Mouse (Mus musculus): ENCODE results near the gene Hmgcl. TPM values are rescaled to one million over a fixed set of nuclear protein-coding genes. Genes with fewer than 3 reads are reported as not detected.

The Hmgcl gene
- polyA plus RNA-seq, 1 experiment from 2014 or later = 55.9 TPM

DNA sequence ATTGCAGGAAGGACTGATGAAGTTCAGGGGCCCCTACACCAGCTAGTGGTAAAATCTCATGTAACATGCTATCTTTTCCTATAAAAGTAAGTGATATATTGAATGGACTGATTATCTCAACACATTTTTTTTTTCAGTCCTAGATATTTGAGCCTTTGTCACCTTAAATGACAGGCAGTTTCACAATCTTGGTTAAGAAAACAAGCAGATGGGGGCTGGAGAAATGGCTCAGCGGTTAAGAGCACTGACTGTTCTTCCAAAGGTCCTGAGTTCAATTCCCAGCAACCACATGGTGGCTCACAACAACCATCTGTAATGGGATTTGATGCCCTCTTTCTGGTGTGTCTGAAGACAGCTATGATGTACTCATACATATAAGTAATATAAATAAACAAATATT, 24.1 kb upstream of the Hmgcl start:
- Histone ChIP-seq H3K27me3 (ENCODE audit: control insufficient read depth, insufficient read depth, low read length) (no peaks in the 10 kb centered on the region), H3K4me1 (replicated peaks; ENCODE audit: control insufficient read depth, insufficient read depth, low read length) (peaks cover 7% of the 10 kb centered on the region; the same call in 1 of the 2 replicates), H3K4me2 (ENCODE audit: low read depth, low read length, severe bottlenecking) (peak overlapping the region; percentile 95; the same call in 1 of the 2 replicates), H3K4me3 (ENCODE audit: low read depth, low read length) (no peak overlapping the region; the same call in 1 of the 2 replicates), H3K27ac (ENCODE audit: low read depth, low read length) (no peak overlapping the region), H3K36me3 (ENCODE audit: control insufficient read depth, insufficient read depth, low read length) (no peaks in the 10 kb centered on the region), H3K9me3 (ENCODE audit: control insufficient read depth, low read length) (no peaks in the 10 kb centered on the region), H3K9ac (ENCODE audit: low read length) (no peak overlapping the region)
- no peak for DNase-seq (ENCODE audit: low spot score)
- 88% methylated on average over 1 of the region's 1 CpGs for WGBS
- ATAC-seq (replicated peaks; ENCODE audit: low FRiP score) = no peak

DNA sequence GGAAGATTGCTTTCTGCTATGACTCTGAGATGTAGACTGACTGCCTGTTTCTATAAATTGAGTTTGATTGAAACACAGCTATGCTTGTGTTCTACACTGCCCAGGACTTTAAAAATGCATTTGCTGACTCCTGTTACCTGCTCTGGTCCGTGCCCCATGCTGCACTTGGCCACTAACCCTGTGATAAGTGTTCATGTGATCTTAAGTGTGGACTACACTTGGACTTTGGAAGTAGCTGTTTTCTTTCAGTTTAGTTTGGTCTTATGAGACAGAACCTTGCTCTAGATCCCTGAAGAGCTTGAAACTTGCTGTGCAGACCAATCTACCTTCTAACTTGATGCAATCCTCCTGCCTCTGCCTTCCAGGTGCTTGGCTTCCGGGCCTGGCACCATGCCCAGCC, 21.8 kb upstream of the Hmgcl start:
- Histone ChIP-seq H3K9me3 (ENCODE audit: control insufficient read depth, low read length) (no peaks in the 10 kb centered on the region), H3K36me3 (ENCODE audit: control insufficient read depth, insufficient read depth, low read length) (no peaks in the 10 kb centered on the region), H3K27ac (ENCODE audit: low read depth, low read length) (no peak overlapping the region), H3K4me3 (ENCODE audit: low read depth, low read length) (no peak overlapping the region), H3K4me2 (ENCODE audit: low read depth, low read length, severe bottlenecking) (no peak overlapping the region), H3K27me3 (ENCODE audit: control insufficient read depth, insufficient read depth, low read length) (no peaks in the 10 kb centered on the region), H3K9ac (ENCODE audit: low read length) (no peak overlapping the region), H3K4me1 (replicated peaks; ENCODE audit: control insufficient read depth, insufficient read depth, low read length) (peaks cover 7% of the 10 kb centered on the region; the same call in 1 of the 2 replicates)
- ATAC-seq (replicated peaks; ENCODE audit: low FRiP score) = no peak
- DNase-seq (ENCODE audit: low spot score) = no peak
- WGBS = 91% methylated on average over 2 of the region's 2 CpGs

DNA sequence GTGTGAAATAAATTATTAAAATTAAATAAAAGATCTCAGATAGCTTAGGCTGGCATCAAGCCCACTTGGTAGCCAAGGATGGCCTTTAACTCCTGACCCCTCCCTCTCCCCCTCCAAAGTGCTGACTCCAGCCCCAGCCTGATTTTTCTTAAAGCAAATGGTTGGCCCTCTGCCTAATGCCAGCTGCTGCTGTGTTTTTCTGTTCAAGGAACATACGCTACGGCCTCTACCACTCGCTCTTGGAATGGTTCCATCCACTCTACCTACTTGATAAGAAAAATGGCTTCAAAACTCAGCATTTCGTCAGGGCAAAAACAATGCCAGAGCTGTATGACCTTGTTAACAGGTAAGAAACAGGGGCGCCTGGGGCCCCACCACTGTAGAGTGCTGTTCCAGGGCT, 20.9 kb upstream of the Hmgcl start:
- H3K4me2 ChIP-seq (ENCODE audit: low read depth, low read length, severe bottlenecking) = no peak overlapping the region
- DNase-seq (ENCODE audit: low spot score) = no peak
- peaks cover 7% of the 10 kb centered on the region; the same call in 1 of the 2 replicates for H3K4me1 ChIP-seq (replicated peaks; ENCODE audit: control insufficient read depth, insufficient read depth, low read length)
- H3K36me3 ChIP-seq (ENCODE audit: control insufficient read depth, insufficient read depth, low read length) = no peaks in the 10 kb centered on the region
- 91% methylated on average over 5 of the region's 5 CpGs for WGBS
- no peak overlapping the region for H3K9ac ChIP-seq (ENCODE audit: low read length)
- H3K4me3 ChIP-seq (ENCODE audit: low read depth, low read length) = no peak overlapping the region
- H3K27ac ChIP-seq (ENCODE audit: low read depth, low read length) = no peak overlapping the region
- H3K9me3 ChIP-seq (ENCODE audit: control insufficient read depth, low read length) = no peaks in the 10 kb centered on the region
- no peak for ATAC-seq (replicated peaks; ENCODE audit: low FRiP score)
- H3K27me3 ChIP-seq (ENCODE audit: control insufficient read depth, insufficient read depth, low read length) = no peaks in the 10 kb centered on the region

DNA sequence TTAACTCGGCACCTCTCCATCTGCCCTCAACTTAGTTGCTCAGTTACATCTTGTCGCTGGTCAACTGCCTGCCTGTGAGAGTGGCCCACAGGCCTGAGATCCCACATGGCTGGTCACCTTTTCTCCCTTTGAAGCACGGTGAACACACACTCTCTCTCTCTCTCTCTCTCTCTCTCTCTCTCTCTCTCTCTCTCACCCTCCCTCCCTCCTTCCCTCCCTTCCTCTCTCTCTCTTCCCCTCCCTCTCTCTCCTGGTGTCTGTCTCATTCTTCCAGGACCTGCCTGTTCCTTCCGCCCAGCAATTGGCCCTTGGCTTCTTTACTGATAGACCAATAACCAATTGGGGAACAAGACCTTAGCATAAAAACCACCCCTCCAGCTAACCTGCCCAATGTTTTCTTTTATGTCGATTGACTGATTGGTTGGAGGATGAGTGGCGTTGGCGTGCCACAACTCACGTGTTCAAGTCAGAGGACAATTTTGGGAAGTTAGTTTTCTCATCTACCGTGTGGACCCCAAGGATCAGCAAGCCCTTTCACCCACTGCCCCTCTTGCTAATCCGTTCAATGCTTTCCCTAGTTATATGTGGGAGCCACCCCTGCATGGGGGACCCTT, 19.9 kb upstream of the Hmgcl start:
- Histone ChIP-seq H3K36me3 (ENCODE audit: control insufficient read depth, insufficient read depth, low read length) (no peaks in the 10 kb centered on the region), H3K4me1 (replicated peaks; ENCODE audit: control insufficient read depth, insufficient read depth, low read length) (peaks cover 5% of the 10 kb centered on the region; the same call in 1 of the 2 replicates)
- WGBS = 91% methylated on average over 10 of the region's 10 CpGs

DNA sequence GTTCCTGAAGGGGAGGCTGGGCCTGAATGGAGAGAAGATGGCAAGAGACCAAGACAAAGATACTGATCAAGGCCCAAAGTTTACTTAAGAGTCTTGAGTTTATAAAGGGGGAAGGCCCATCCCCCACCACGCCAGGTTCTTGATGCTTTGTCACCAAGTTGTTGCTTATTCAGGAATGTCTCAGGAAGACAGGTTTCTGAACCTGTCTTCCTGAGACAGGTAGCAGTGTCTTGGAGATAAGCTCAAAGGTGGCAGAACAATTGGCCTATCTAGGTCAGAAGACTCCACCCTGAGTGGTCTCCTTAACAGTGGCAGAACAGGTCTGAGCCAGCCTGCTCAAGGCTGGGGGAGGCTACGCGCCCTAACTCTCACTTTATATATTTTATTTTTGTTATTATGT, 19.4 kb upstream of the Hmgcl start:
- Histone ChIP-seq H3K36me3 (ENCODE audit: control insufficient read depth, insufficient read depth, low read length) (no peaks in the 10 kb centered on the region), H3K27ac (ENCODE audit: low read depth, low read length) (no peak overlapping the region), H3K27me3 (ENCODE audit: control insufficient read depth, insufficient read depth, low read length) (no peaks in the 10 kb centered on the region), H3K9ac (ENCODE audit: low read length) (no peak overlapping the region), H3K9me3 (ENCODE audit: control insufficient read depth, low read length) (no peaks in the 10 kb centered on the region), H3K4me3 (ENCODE audit: low read depth, low read length) (no peak overlapping the region), H3K4me1 (replicated peaks; ENCODE audit: control insufficient read depth, insufficient read depth, low read length) (peaks cover under 1% of the 10 kb centered on the region; the same call in 1 of the 2 replicates), H3K4me2 (ENCODE audit: low read depth, low read length, severe bottlenecking) (no peak overlapping the region)
- DNase-seq (ENCODE audit: low spot score) (no peak), ATAC-seq (replicated peaks; ENCODE audit: low FRiP score) (no peak)
- 86% methylated on average over 3 of the region's 3 CpGs for WGBS

More for the DNA sequence above, 19.9 kb upstream of the Hmgcl start:
- Histone ChIP-seq H3K27me3 (ENCODE audit: control insufficient read depth, insufficient read depth, low read length) (no peaks in the 10 kb centered on the region), H3K4me3 (ENCODE audit: low read depth, low read length) (no peak overlapping the region), H3K9me3 (ENCODE audit: control insufficient read depth, low read length) (no peaks in the 10 kb centered on the region), H3K27ac (ENCODE audit: low read depth, low read length) (no peak overlapping the region), H3K4me2 (ENCODE audit: low read depth, low read length, severe bottlenecking) (no peak overlapping the region), H3K9ac (ENCODE audit: low read length) (no peak overlapping the region)
- DNase-seq (ENCODE audit: low spot score) (no peak), ATAC-seq (replicated peaks; ENCODE audit: low FRiP score) (no peak)

DNA sequence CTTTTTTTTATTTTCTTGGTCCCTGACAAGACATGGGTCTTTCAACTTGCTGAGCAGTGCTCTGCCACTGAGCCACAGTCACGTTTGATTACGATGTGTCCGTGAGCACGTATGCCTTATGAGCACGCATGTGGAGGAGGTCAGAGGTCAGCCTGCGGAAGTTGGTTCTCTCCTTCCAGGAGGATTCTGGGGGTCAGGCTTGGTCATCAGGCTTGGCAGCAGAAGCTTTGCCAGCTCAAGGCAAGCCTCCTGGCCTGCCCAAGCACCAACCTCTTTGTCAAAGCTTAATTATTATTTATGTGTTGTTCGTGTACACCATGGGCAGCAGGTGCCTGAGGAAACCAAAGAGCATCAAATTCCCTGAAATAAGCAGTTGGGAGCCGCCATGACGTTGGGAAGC, 17.9 kb upstream of the Hmgcl start:
- ATAC-seq (replicated peaks; ENCODE audit: low FRiP score) = no peak
- H3K36me3 ChIP-seq (ENCODE audit: control insufficient read depth, insufficient read depth, low read length) = no peaks in the 10 kb centered on the region
- H3K9ac ChIP-seq (ENCODE audit: low read length) = no peak overlapping the region
- no peak for DNase-seq (ENCODE audit: low spot score)
- no peak overlapping the region for H3K27ac ChIP-seq (ENCODE audit: low read depth, low read length)
- 90% methylated on average over 9 of the region's 9 CpGs for WGBS
- H3K27me3 ChIP-seq (ENCODE audit: control insufficient read depth, insufficient read depth, low read length) = no peaks in the 10 kb centered on the region
- no peaks in the 10 kb centered on the region for H3K9me3 ChIP-seq (ENCODE audit: control insufficient read depth, low read length)
- H3K4me2 ChIP-seq (ENCODE audit: low read depth, low read length, severe bottlenecking) = no peak overlapping the region
- H3K4me3 ChIP-seq (ENCODE audit: low read depth, low read length) = no peak overlapping the region
- no peaks in the 10 kb centered on the region for H3K4me1 ChIP-seq (replicated peaks; ENCODE audit: control insufficient read depth, insufficient read depth, low read length)

DNA sequence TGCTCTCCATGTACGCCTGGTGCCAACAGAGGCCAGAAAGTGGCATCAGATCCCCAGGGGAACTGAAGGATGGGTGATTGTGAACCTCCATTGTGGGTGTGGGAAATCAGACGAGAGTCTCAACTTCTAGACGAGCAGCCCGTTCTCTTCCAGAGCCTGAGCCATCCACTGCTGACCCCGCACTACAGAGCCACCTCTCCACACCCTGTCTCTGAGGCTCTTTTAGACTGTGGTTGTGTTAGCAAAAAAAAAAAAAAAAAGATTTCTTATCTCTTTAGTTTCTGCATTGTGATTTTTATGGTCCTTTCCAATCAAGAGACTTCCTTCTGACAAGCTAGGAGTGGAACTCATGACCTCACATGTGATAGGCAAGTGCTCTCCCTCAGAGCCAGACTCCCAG, 16.8 kb upstream of the Hmgcl start:
- ATAC-seq (replicated peaks; ENCODE audit: low FRiP score) (no peak), DNase-seq (ENCODE audit: low spot score) (no peak)
- Histone ChIP-seq H3K4me1 (replicated peaks; ENCODE audit: control insufficient read depth, insufficient read depth, low read length) (no peaks in the 10 kb centered on the region), H3K4me3 (ENCODE audit: low read depth, low read length) (no peak overlapping the region), H3K9me3 (ENCODE audit: control insufficient read depth, low read length) (no peaks in the 10 kb centered on the region), H3K27me3 (ENCODE audit: control insufficient read depth, insufficient read depth, low read length) (no peaks in the 10 kb centered on the region), H3K4me2 (ENCODE audit: low read depth, low read length, severe bottlenecking) (no peak overlapping the region), H3K36me3 (ENCODE audit: control insufficient read depth, insufficient read depth, low read length) (no peaks in the 10 kb centered on the region), H3K9ac (ENCODE audit: low read length) (no peak overlapping the region), H3K27ac (ENCODE audit: low read depth, low read length) (no peak overlapping the region)
- whole genome bisulfite sequencing = 95% methylated on average over 5 of the region's 5 CpGs

DNA sequence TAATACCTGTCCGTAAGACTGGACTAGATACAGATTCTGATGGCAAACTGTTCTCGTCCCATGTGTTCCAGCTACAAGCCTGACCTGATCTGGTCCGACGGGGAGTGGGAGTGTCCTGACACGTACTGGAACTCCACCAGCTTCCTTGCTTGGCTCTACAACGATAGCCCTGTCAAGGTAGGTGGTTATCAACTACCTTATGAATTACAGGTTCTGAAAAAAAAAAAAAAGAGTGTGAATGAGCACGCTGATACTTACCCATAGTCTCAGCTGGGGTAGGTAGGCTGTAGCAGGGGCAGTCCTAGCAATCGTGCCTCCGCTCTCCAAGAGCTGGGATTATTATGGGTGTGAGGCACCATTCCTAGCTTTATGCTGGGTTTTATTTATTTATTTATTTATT, 16.4 kb upstream of the Hmgcl start:
- Histone ChIP-seq H3K36me3 (ENCODE audit: control insufficient read depth, insufficient read depth, low read length) (no peaks in the 10 kb centered on the region), H3K27ac (ENCODE audit: low read depth, low read length) (no peak overlapping the region), H3K27me3 (ENCODE audit: control insufficient read depth, insufficient read depth, low read length) (no peaks in the 10 kb centered on the region), H3K4me1 (replicated peaks; ENCODE audit: control insufficient read depth, insufficient read depth, low read length) (no peaks in the 10 kb centered on the region), H3K9me3 (ENCODE audit: control insufficient read depth, low read length) (no peaks in the 10 kb centered on the region), H3K9ac (ENCODE audit: low read length) (no peak overlapping the region), H3K4me2 (ENCODE audit: low read depth, low read length, severe bottlenecking) (no peak overlapping the region), H3K4me3 (ENCODE audit: low read depth, low read length) (no peak overlapping the region)
- WGBS = 94% methylated on average over 9 of the region's 9 CpGs
- DNase-seq (ENCODE audit: low spot score) (no peak), ATAC-seq (replicated peaks; ENCODE audit: low FRiP score) (no peak)

DNA sequence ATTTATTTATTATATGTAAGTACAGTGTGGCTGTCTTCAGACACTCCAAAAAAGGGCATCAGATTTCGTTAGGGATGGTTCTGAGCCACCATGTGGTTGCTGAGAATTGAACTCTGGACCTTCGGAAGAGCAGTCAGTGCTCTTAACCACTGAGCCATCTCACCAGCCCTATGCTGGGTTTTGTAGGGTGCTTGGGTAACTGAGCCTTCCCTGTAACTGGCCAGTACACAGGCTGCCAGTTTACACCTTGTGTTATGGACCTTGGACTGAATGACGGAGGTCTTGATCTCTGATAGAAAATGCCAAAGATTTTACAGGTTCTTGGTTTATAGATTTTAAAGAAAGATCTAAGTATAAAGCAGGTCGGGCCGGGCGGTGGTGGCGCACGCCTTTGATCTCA, 16.0 kb upstream of the Hmgcl start:
- H3K4me2 ChIP-seq (ENCODE audit: low read depth, low read length, severe bottlenecking) = no peak overlapping the region
- 94% methylated on average over 8 of the region's 8 CpGs for WGBS
- no peak for DNase-seq (ENCODE audit: low spot score)
- H3K36me3 ChIP-seq (ENCODE audit: control insufficient read depth, insufficient read depth, low read length) = no peaks in the 10 kb centered on the region
- no peak overlapping the region for H3K4me3 ChIP-seq (ENCODE audit: low read depth, low read length)
- H3K9me3 ChIP-seq (ENCODE audit: control insufficient read depth, low read length) = no peaks in the 10 kb centered on the region
- H3K27ac ChIP-seq (ENCODE audit: low read depth, low read length) = no peak overlapping the region
- no peak overlapping the region for H3K9ac ChIP-seq (ENCODE audit: low read length)
- H3K27me3 ChIP-seq (ENCODE audit: control insufficient read depth, insufficient read depth, low read length) = no peaks in the 10 kb centered on the region
- no peak for ATAC-seq (replicated peaks; ENCODE audit: low FRiP score)
- no peaks in the 10 kb centered on the region for H3K4me1 ChIP-seq (replicated peaks; ENCODE audit: control insufficient read depth, insufficient read depth, low read length)

All from forebrain, embryonic 11.5 days (tissue).